Mouse (Mus musculus) cortical plate, adult 2 months (tissue): Measurements from ENCODE around the gene Pctp.

Experiments
- CTCF ChIP-seq: fragments of 200-500 bp; IDR thresholded peaks from 2 replicates; pipeline ENCODE4 v1.5.1; 2011; ENCODE audit warnings: mild to moderate bottlenecking, control low read depth, low read length; ENCODE audit not compliant: insufficient read depth; ENCODE audit errors: extremely low read depth
- POLR2A ChIP-seq: fragments of 200-500 bp; IDR thresholded peaks from 2 replicates; pipeline ENCODE4 v1.6.1; 2011; ENCODE audit warnings: mild to moderate bottlenecking, low read length, control low read depth; ENCODE audit not compliant: insufficient read depth; ENCODE audit errors: extremely low read depth

- TF ChIP-seq POLR2A: no peak
- no peak for TF ChIP-seq CTCF
Observed at GRCm38 (mm10) chr11:90029354-90029753, 26.7 kb upstream of the Pctp start.
